Comparison of ENCODE assay signal across 8 mouse cellular contexts in the genomic region with DNA sequence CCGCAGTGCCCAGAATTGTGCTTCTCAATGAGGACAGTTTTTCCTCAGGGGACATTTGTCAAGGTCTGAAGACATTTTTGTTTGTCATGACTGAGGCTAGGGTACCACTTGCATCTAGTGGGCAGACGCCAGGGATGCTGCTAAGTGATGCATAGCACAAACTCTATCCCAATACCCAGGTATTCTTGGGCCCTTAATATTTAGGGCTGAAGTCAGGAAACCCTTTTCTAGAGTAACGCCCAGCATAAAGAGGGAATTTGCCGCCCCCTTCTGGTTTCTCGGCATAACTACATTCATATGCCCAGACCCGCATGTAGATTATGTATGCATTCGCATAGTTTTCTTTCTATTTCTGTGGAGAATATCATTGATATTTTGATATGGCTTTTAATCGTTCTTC. TPM values are rescaled to one million over a fixed set of nuclear protein-coding genes. Genes with fewer than 3 reads are reported as not detected.
DNase-seq lines count a peak whose midpoint lies in the region; ATAC-seq and TF ChIP-seq lines count a peak whose summit lies in the region.

No protein-coding gene starts in this region.

- peak; percentile 57; the same call in 1 of the 2 replicates for ATAC-seq in forebrain, embryonic 13.5 days
- ATAC-seq in intestine, embryonic 15.5 days: peak; percentile 61; the same call in 1 of the 2 replicates
- ATAC-seq in limb, embryonic 13.5 days (ENCODE audit: low FRiP score, low read depth): 0 out of 2 replicates have a peak, but pooled peaks have one; percentile 48
- no peak for ATAC-seq in erythroid progenitor cell, adult 5-6 weeks (replicated peaks; ENCODE audit: low FRiP score, poor library complexity, severe bottlenecking)

- H3K36me3 ChIP-seq in E14TG2a.4 (ENCODE audit: insufficient read depth, low read length): no peaks in the 10 kb centered on the region
- no peaks in the 10 kb centered on the region for H3K36me3 ChIP-seq in forebrain, embryonic 13.5 days (ENCODE audit: poor library complexity, severe bottlenecking)
- H3K36me3 ChIP-seq in intestine, embryonic 15.5 days: no peaks in the 10 kb centered on the region
- H3K36me3 ChIP-seq in limb, embryonic 13.5 days: no peaks in the 10 kb centered on the region

- H3K4me3 ChIP-seq in E14TG2a.4 (replicated peaks; ENCODE audit: low read length): no peak overlapping the region
- no peak overlapping the region for H3K4me3 ChIP-seq in forebrain, embryonic 13.5 days
- H3K4me3 ChIP-seq in intestine, embryonic 15.5 days (replicated peaks): no peak overlapping the region
- no peak overlapping the region for H3K4me3 ChIP-seq in limb, embryonic 13.5 days

- peak; percentile 85 to 87 for DNase-seq in B cell, adult 2 months
- peak; percentile 91 for DNase-seq in c-Kit-positive CD71-negative TER-119-negative erythroid progenitor cells, embryonic 14.5 days (ENCODE audit: low read depth)
- peak; percentile 35 for DNase-seq in ovary, postnatal 14 days (ENCODE audit: low spot score)

- H3K4me1 ChIP-seq in E14TG2a.4 (replicated peaks; ENCODE audit: low read depth, low read length): 0 out of 2 replicates have a peak, but pooled peaks cover 4% of the 10 kb centered on the region
- H3K4me1 ChIP-seq in forebrain, embryonic 13.5 days: no peaks in the 10 kb centered on the region
- H3K4me1 ChIP-seq in intestine, embryonic 15.5 days (replicated peaks): no peaks in the 10 kb centered on the region
- no peaks in the 10 kb centered on the region for H3K4me1 ChIP-seq in limb, embryonic 13.5 days

- no peak overlapping the region for H3K9ac ChIP-seq in forebrain, embryonic 13.5 days
- H3K9ac ChIP-seq in intestine, embryonic 15.5 days: no peak overlapping the region
- H3K9ac ChIP-seq in limb, embryonic 13.5 days: no peak overlapping the region

- TF ChIP-seq CTCF in E14TG2a.4 (conservative IDR thresholded peaks at IDR 0.05; ENCODE audit: low read length): peak; percentile 93

- no peaks in the 10 kb centered on the region; the same call in 1 of the 2 replicates for H3K27me3 ChIP-seq in E14TG2a.4 (ENCODE audit: insufficient read depth, low read length)
- no peaks in the 10 kb centered on the region for H3K27me3 ChIP-seq in forebrain, embryonic 13.5 days
- no peaks in the 10 kb centered on the region for H3K27me3 ChIP-seq in intestine, embryonic 15.5 days (replicated peaks)
- no peaks in the 10 kb centered on the region for H3K27me3 ChIP-seq in limb, embryonic 13.5 days

- no peak overlapping the region for H3K27ac ChIP-seq in forebrain, embryonic 13.5 days
- H3K27ac ChIP-seq in intestine, embryonic 15.5 days: no peak overlapping the region
- H3K27ac ChIP-seq in limb, embryonic 13.5 days: no peak overlapping the region

- 24% methylated on average over 8 of the region's 8 CpGs for WGBS in forebrain, embryonic 13.5 days
- 21% methylated on average over 8 of the region's 8 CpGs for WGBS in intestine, embryonic 15.5 days
- 25% methylated on average over 8 of the region's 8 CpGs for WGBS in limb, embryonic 13.5 days

- H3K9me3 ChIP-seq in E14TG2a.4 (ENCODE audit: low read length): peaks cover 7% of the 10 kb centered on the region
- H3K9me3 ChIP-seq in forebrain, embryonic 13.5 days (replicated peaks): no peaks in the 10 kb centered on the region
- H3K9me3 ChIP-seq in intestine, embryonic 15.5 days: no peaks in the 10 kb centered on the region
- no peaks in the 10 kb centered on the region for H3K9me3 ChIP-seq in limb, embryonic 13.5 days

- no peak overlapping the region for H3K4me2 ChIP-seq in forebrain, embryonic 13.5 days
- H3K4me2 ChIP-seq in intestine, embryonic 15.5 days (replicated peaks): no peak overlapping the region
- H3K4me2 ChIP-seq in limb, embryonic 13.5 days (replicated peaks): no peak overlapping the region

RNA-seq across cellular contexts. Expression of a gene that starts 7.8 kb away (rescaled TPM):
- not detected in 2 replicates for polyA plus RNA-seq in forebrain, embryonic 13.5 days (2015; fragmentation: Nextera tagmentation; extraction: Ambion mirVana)
- polyA plus RNA-seq in intestine, embryonic 15.5 days (2015; fragmentation: Nextera tagmentation; extraction: Ambion mirVana): 0.48 and 0.88 TPM in 2 replicates
- polyA plus RNA-seq in limb, embryonic 13.5 days (2015; fragmentation: Nextera tagmentation; extraction: Ambion mirVana): 0.11 TPM in 1 of 2 replicates, not detected in the other
- 1.8 and 4.6 TPM in 2 replicates for total RNA-seq in erythroid progenitor cell, adult 5-6 weeks (2015; ENCODE audit: low replicate concordance)
- 2.2 TPM in 1 of 2 replicates, not detected in the other for total RNA-seq in erythroid progenitor cell, adult 5-6 weeks (2017; ENCODE audit: low replicate concordance)

RNA-seq across cellular contexts. Expression of a gene that starts 31.7 kb away (rescaled TPM):
- not detected in 2 replicates for polyA plus RNA-seq in forebrain, embryonic 13.5 days (2015; fragmentation: Nextera tagmentation; extraction: Ambion mirVana)
- polyA plus RNA-seq in intestine, embryonic 15.5 days (2015; fragmentation: Nextera tagmentation; extraction: Ambion mirVana): 0.15 TPM in 1 of 2 replicates, not detected in the other
- polyA plus RNA-seq in limb, embryonic 13.5 days (2015; fragmentation: Nextera tagmentation; extraction: Ambion mirVana): not detected in 2 replicates
- not detected in 2 replicates for total RNA-seq in erythroid progenitor cell, adult 5-6 weeks (2015; ENCODE audit: low replicate concordance)
- total RNA-seq in erythroid progenitor cell, adult 5-6 weeks (2017; ENCODE audit: low replicate concordance): not detected in 2 replicates

RNA-seq across cellular contexts. Expression of a gene that starts 40.4 kb away (rescaled TPM):
- 0.08 TPM in 1 of 2 replicates, not detected in the other for polyA plus RNA-seq in forebrain, embryonic 13.5 days (2015; fragmentation: Nextera tagmentation; extraction: Ambion mirVana)
- 0.53 and 0.60 TPM in 2 replicates for polyA plus RNA-seq in intestine, embryonic 15.5 days (2015; fragmentation: Nextera tagmentation; extraction: Ambion mirVana)
- polyA plus RNA-seq in limb, embryonic 13.5 days (2015; fragmentation: Nextera tagmentation; extraction: Ambion mirVana): 0.18 and 0.29 TPM in 2 replicates
- total RNA-seq in erythroid progenitor cell, adult 5-6 weeks (2015; ENCODE audit: low replicate concordance): 9.2 and 14.4 TPM in 2 replicates
- total RNA-seq in erythroid progenitor cell, adult 5-6 weeks (2017; ENCODE audit: low replicate concordance): 6.7 and 15.0 TPM in 2 replicates

Comparison
In these comparisons a context has a peak if more than half of its experiments do, and no peak if none do; other contexts are left out.
1. DNase-seq: peak in every context shown above with its lines; median percentile 91 in c-Kit-positive CD71-negative TER-119-negative erythroid progenitor cells, embryonic 14.5 days; 86 in B cell, adult 2 months; 35 in ovary, postnatal 14 days.